Mouse (Mus musculus) hindbrain, embryonic 13.5 days (tissue): ENCODE data around the gene Gsg1l. TPM values are rescaled to one million over a fixed set of nuclear protein-coding genes. Genes with fewer than 3 reads are reported as not detected.
A peak's percentile ranks its signal among the peaks of the same experiment; 100 is the strongest.

Experiments
- ATAC-seq: fragments of 200-750 bp; cut with Nextera tagmentation; 2 replicates; pipeline ENCODE4 v1.8.0; 2017; ENCODE audit warnings: moderate TSS enrichment; ENCODE audit not compliant: low FRiP score
- H3K27ac ChIP-seq: fragments of 300-500 bp; sonication (generic); 2 replicates; pipeline ENCODE4 v1.5.1; 2015; ENCODE audit warnings: inconsistent platforms, mild to moderate bottlenecking, moderate library complexity
- H3K27me3 ChIP-seq: fragments of 300-500 bp; sonication (generic); 2 replicates; pipeline ENCODE4 v1.6.1; 2015; ENCODE audit warnings: mild to moderate bottlenecking, inconsistent platforms
- H3K36me3 ChIP-seq: fragments of 300-500 bp; sonication (generic); 2 replicates; pipeline ENCODE4 v1.6.1; 2015; ENCODE audit warnings: mild to moderate bottlenecking, inconsistent platforms
- H3K4me1 ChIP-seq: fragments of 300-500 bp; sonication (generic); replicated peaks from 2 replicates; pipeline ENCODE4 v1.6.1; 2015; ENCODE audit warnings: inconsistent platforms
- H3K4me2 ChIP-seq: fragments of 300-500 bp; sonication (generic); 2 replicates; pipeline ENCODE4 v1.6.1; 2015; ENCODE audit warnings: inconsistent platforms, mild to moderate bottlenecking, moderate library complexity
- H3K4me3 ChIP-seq: fragments of 300-500 bp; sonication (generic); 2 replicates; pipeline ENCODE4 v1.5.1; 2015; ENCODE audit warnings: mild to moderate bottlenecking, inconsistent platforms
- H3K9ac ChIP-seq: fragments of 300-500 bp; sonication (generic); 2 replicates; pipeline ENCODE4 v1.6.1; 2015; ENCODE audit warnings: mild to moderate bottlenecking, inconsistent platforms
- H3K9me3 ChIP-seq: fragments of 300-500 bp; sonication (generic); 2 replicates; pipeline ENCODE4 v1.6.1; 2016; ENCODE audit warnings: inconsistent platforms
- WGBS: fragments of 180-500 bp; shearing (Covaris S2); methylation state at CpG from one replicate; pipeline ENCODE4 v1.1.7; 2015; 5-methylcytosine and 5-hydroxymethylcytosine counted together
- polyA plus RNA-seq: library from polyadenylated mRNA; unstranded; fragments of >200 nt; fragmentation: Nextera tagmentation; extraction: Ambion mirVana; gene quantifications from 2 replicates; pipeline ENCODE4 v1.2.1, GENCODE M21; 2015

The Gsg1l gene
- polyA plus RNA-seq, 1 experiment from 2014 or later, result 8.8 TPM

DNA sequence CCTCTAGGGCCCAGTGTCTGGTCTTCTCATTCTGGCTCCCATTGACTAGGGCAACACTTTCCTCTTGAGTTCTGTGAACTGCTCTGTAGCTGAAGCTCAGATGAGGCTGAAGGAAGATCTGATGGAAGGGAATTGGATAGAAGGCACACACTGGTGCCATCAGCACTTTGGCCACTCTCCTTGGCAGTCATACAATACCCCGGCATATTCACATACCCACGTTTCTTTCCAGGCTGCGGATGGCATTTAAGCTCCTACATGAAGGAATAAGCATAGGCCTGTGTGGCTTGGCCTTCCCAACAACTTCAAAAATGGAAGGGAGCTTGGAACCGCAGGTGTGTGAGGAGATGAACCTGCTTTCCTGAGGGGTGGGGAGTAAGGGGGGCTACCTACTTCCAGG is 138.7 kb downstream of the Gsg1l start:
- Histone ChIP-seq H3K27ac (no peak overlapping the region), H3K4me2 (no peak overlapping the region), H3K9ac (no peak overlapping the region), H3K4me1 (peaks cover 11% of the 10 kb centered on the region; the same call in 1 of the 2 replicates), H3K27me3 (no peaks in the 10 kb centered on the region), H3K36me3 (no peaks in the 10 kb centered on the region), H3K9me3 (no peaks in the 10 kb centered on the region), H3K4me3 (no peak overlapping the region)
- ATAC-seq, result no peak
- WGBS, result 94% methylated on average over 4 of the region's 4 CpGs

DNA sequence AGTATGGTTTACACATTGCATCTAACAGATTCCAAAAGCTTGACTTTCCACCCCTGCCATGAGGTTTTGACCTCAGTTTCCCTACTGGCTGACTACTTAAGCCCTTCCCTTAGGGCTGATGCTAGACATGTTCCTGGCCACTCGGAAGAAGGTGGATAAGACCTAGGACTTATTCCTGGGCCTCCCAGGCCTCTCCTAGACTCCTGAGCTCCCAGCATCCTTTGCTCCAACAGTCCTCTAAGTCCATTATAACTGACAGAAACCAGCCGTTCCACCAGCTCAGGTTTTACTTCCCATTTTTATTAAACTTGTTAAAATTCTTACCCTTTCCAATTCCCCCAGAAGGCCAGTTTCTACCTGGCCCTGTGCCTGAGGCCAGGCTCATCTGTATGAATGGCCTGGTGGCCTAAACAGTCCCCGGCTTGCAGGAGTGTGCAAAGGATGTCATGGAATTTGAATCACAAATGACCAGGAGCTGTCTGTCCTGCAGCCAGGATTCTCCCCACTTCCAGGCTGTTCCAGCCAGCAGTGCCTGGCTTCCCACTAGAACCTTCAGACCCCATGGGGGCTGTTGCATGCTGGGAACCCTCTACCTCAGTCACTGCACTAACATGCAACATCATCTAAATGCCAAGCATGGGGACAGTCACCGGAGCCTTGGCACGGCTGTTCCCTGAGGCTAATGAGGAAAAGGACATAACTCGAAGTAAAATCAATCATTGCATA is 139.7 kb downstream of the Gsg1l start:
- no peak overlapping the region for H3K4me3 ChIP-seq
- H3K9me3 ChIP-seq, result no peaks in the 10 kb centered on the region
- no peak for ATAC-seq
- peaks cover 11% of the 10 kb centered on the region; the same call in 1 of the 2 replicates for H3K4me1 ChIP-seq
- H3K4me2 ChIP-seq, result no peak overlapping the region
- no peaks in the 10 kb centered on the region for H3K36me3 ChIP-seq
- H3K27ac ChIP-seq, result no peak overlapping the region
- no peak overlapping the region for H3K9ac ChIP-seq
- no peaks in the 10 kb centered on the region for H3K27me3 ChIP-seq
- WGBS, result 71% methylated on average over 6 of the region's 6 CpGs

DNA sequence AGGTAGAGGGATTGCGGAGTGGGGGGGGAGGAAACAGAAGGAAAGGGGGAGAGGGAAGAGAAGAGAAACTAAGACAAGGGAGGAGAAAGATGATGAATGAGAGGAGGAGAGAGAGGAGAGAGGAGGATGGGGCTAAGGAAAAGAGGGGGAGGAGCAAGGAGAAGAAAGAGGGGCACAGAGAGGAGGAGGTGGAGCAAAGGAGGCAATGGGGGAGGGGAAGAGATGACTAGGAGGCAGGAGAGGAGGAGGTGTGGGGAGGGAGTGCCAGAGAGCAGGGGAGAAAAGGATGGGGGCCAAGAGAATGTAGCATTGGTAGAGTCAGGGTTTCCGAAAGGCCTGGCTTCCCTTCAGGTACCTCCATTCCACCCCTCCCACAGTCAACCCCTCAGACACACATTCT is 147.9 kb downstream of the Gsg1l start:
- H3K27me3 ChIP-seq, result 0 out of 2 replicates have a peak, but pooled peaks cover 3% of the 10 kb centered on the region
- H3K9me3 ChIP-seq, result no peaks in the 10 kb centered on the region
- 42% methylated on average over 2 of the region's 2 CpGs for WGBS
- no peaks in the 10 kb centered on the region for H3K36me3 ChIP-seq
- no peak overlapping the region for H3K9ac ChIP-seq
- no peak overlapping the region for H3K4me2 ChIP-seq
- no peak overlapping the region for H3K4me3 ChIP-seq
- ATAC-seq, result no peak
- H3K27ac ChIP-seq, result peak overlapping the region; percentile 41
- H3K4me1 ChIP-seq, result peaks cover 43% of the 10 kb centered on the region

DNA sequence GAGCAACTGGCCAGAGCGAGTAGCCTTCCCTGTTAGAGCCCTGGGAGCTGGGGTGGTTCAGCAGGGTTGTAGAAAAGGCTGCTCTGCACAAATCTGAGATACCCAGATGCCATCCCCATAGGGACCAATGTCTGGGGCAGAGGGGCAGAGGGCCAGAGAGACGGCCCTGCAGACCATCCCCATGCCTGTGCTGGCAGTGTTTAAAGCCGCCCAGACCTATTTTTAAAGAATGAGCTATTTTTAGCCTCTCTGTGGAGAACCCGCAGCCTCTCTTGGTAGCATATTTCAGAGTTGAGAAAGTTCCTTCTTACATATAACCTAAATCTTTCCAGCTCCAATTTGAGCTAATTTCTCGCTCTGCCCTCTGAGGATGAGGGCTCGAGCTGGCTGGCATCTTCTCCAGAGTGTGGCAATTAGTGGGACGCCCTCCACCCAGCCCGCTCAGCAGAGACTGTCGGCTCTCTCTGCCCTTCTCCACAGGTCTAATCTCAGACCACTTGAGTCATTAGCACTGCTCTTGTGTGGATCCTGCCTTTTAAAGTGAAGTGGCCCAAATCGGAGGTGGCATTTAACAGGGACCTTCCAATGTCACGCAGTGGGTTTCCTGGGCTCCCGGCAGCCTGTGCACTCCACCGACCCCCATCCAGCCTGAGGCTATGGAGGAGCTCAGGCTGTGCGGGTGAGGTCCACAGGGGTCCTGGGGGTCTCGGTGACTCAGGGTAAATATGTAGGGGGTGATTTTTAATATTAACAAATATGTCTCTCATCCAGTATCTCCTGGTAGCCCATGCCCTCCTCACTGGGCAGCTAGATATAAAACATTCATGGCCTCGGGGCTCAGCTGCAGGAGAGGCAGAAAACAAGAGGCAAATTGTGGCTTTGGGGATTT is 148.6 kb downstream of the Gsg1l start:
- H3K36me3 ChIP-seq, result no peaks in the 10 kb centered on the region
- ATAC-seq, result no peak
- peaks cover 43% of the 10 kb centered on the region for H3K4me1 ChIP-seq
- H3K27me3 ChIP-seq, result 0 out of 2 replicates have a peak, but pooled peaks cover 3% of the 10 kb centered on the region
- no peak overlapping the region for H3K4me2 ChIP-seq
- no peaks in the 10 kb centered on the region for H3K9me3 ChIP-seq
- WGBS, result 29% methylated on average over 16 of the region's 16 CpGs
- H3K27ac ChIP-seq, result peak overlapping the region; percentile 58
- H3K4me3 ChIP-seq, result no peak overlapping the region
- H3K9ac ChIP-seq, result no peak overlapping the region

DNA sequence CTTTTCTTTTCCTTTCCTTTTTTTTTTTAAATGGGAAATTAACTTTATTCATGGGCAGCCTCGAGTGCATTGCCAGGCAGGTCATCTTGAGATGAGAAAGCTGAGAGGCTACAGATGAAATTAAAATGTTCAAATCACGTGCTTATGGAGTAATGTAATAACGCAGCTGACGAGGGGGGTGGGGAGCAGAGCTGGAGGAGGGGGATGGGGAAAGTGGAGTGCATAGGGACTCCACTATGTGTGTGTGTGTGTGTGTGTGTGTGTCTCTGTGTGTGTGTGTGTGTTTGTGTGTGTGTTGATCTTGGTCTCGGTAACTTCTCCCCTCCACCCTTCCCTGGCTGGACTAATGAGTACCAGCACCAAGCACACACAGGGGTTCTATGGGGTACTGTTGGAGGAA is 150.6 kb downstream of the Gsg1l start:
- no peaks in the 10 kb centered on the region for H3K36me3 ChIP-seq
- 0 out of 2 replicates have a peak, but pooled peaks cover 3% of the 10 kb centered on the region for H3K27me3 ChIP-seq
- no peak overlapping the region for H3K9ac ChIP-seq
- H3K4me2 ChIP-seq, result no peak overlapping the region
- 57% methylated on average over 5 of the region's 5 CpGs for whole genome bisulfite sequencing
- no peaks in the 10 kb centered on the region for H3K9me3 ChIP-seq
- peak overlapping the region; percentile 64 for H3K27ac ChIP-seq
- H3K4me1 ChIP-seq, result peaks cover 43% of the 10 kb centered on the region
- H3K4me3 ChIP-seq, result no peak overlapping the region
- peak; percentile 63 for ATAC-seq

DNA sequence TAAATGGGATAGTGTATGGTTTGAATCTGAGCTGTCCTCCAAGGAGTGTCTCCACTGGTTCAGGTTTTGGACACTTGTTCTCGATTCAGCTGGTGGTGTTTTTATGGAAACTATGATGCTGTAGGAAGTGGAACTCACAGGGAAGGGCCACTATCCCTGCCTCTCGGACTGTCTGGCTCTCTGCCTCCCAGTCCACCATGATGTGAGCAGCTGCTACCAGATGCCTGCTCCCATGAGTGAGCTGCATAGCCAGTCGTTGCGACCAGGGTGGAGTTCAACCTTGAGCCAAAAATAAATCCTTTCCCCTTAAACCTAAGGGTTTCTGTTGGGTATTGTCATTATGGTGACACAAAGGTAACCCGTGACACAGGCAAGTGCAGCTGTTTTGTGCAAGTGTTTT is 158.2 kb downstream of the Gsg1l start:
- ATAC-seq, result no peak
- no peaks in the 10 kb centered on the region for H3K4me1 ChIP-seq
- no peak overlapping the region for H3K4me2 ChIP-seq
- no peak overlapping the region for H3K27ac ChIP-seq
- H3K4me3 ChIP-seq, result no peak overlapping the region
- WGBS, result 87% methylated on average over 5 of the region's 5 CpGs
- H3K9ac ChIP-seq, result no peak overlapping the region
- H3K36me3 ChIP-seq, result no peaks in the 10 kb centered on the region
- H3K27me3 ChIP-seq, result no peaks in the 10 kb centered on the region
- no peaks in the 10 kb centered on the region for H3K9me3 ChIP-seq

DNA sequence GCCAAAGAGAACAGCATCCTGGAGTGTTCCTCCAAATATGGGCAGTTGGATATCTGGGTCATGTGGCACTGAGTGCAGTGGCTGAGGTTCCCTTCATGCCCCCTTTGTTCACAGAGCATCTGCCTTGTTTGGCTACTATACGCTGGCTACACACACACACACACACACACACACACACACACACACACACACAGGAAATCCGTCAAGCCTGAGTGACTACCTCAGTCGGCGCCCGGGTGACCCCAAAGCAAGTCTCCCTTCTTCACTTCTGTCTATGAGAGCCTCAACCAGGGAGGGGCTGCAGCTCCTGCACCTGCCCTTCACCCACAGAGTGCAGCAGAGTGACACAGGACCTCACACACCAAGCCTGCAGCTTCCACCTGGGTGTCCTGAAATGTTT is 161.4 kb downstream of the Gsg1l start:
- H3K27ac ChIP-seq, result no peak overlapping the region
- no peak overlapping the region for H3K4me3 ChIP-seq
- H3K36me3 ChIP-seq, result no peaks in the 10 kb centered on the region
- WGBS, result 76% methylated on average over 5 of the region's 5 CpGs
- no peaks in the 10 kb centered on the region for H3K27me3 ChIP-seq
- H3K4me2 ChIP-seq, result no peak overlapping the region
- no peaks in the 10 kb centered on the region for H3K9me3 ChIP-seq
- no peak overlapping the region for H3K9ac ChIP-seq
- no peaks in the 10 kb centered on the region for H3K4me1 ChIP-seq
- no peak for ATAC-seq

DNA sequence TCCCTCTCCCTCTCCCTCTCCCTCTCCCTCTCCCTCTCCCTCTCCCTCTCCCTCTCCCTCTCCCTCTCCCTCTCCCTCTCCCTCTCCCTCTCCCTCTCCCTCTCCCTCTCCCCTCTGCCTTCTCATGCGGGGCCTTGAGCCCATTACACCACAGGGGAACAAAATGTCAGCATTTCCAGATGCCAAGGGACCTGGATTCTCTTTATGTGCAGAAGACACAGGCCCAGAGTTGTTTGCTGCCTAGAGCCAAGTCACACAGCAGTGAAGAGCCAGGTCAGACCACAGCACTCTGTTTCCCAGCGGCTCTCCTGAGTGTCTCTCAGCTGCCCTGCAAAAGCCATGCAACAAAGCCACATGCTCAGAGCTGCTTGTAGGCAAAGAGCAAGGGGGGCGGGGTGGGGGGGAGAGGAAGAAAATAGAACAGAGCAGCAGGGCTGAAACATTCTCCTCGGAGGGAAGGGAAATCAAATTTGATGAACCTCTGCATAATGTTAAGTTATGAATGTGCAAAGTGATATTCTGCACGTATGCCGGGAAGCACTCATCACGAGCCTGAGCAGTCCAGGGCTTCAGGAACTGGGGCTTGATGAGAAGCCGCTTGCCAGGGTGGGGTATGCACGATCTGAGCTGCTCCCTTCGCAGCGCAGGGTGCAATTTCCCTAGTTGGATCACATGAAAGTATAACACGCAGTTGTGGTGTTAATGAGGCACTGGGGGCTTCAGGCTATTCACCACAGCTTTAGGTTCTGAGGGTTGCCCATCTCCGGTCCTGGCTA is 181.6 kb downstream of the Gsg1l start:
- H3K9ac ChIP-seq, result no peak overlapping the region
- peaks cover 8% of the 10 kb centered on the region for H3K4me1 ChIP-seq
- H3K27me3 ChIP-seq, result no peaks in the 10 kb centered on the region
- WGBS, result 63% methylated on average over 13 of the region's 13 CpGs
- no peak overlapping the region for H3K4me3 ChIP-seq
- H3K9me3 ChIP-seq, result no peaks in the 10 kb centered on the region
- peak overlapping the region; percentile 55; the same call in 1 of the 2 replicates for H3K27ac ChIP-seq
- no peak for ATAC-seq
- no peaks in the 10 kb centered on the region for H3K36me3 ChIP-seq
- H3K4me2 ChIP-seq, result no peak overlapping the region

DNA sequence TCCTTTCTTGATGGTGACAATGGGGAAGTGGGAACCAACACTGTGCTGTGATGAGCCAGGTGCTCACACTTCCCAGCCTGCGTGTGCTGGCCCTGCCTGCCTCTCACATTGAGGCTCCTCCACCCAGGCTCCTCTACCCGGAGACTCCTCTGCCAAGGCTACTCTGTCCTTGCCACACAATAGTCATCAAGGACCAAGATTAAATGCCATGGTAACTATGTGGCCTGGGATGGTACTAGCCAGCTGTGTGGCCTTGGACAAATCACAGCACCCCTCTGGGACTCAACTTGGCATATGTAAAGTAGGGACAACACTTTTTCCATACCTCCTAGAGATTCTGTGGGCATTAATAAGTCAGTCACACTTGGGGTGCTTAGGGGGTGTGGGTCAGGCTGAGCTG is 182.3 kb downstream of the Gsg1l start:
- no peaks in the 10 kb centered on the region for H3K27me3 ChIP-seq
- no peak overlapping the region for H3K4me3 ChIP-seq
- peaks cover 8% of the 10 kb centered on the region for H3K4me1 ChIP-seq
- no peaks in the 10 kb centered on the region for H3K36me3 ChIP-seq
- 0 out of 2 replicates have a peak overlapping the region, but pooled peaks have one; percentile 8 for H3K27ac ChIP-seq
- no peaks in the 10 kb centered on the region for H3K9me3 ChIP-seq
- no peak overlapping the region for H3K9ac ChIP-seq
- H3K4me2 ChIP-seq, result no peak overlapping the region
- ATAC-seq, result no peak
- 70% methylated on average over 2 of the region's 2 CpGs for WGBS

DNA sequence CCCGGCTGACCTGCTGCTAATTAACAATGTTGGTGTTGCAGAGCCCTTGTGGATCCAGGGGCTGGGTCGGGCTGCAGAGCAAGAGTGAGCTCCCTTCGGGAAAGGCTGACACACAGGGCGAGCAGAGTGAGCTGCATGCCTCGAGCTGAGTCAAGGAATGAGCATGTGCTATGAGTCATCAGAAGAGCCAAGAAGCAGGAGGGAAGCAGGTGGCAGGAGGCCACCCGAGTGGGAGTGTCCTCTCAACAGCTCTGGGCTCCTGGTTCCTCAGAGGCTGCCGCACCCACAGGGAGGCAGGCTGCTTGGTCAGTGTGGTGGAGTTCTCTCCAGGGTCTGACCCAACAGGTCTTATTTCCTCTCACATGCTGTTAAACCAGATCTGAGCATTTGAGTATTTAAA is 183.2 kb downstream of the Gsg1l start:
- Histone ChIP-seq H3K4me3 (no peak overlapping the region), H3K9me3 (no peaks in the 10 kb centered on the region), H3K4me1 (peaks cover 8% of the 10 kb centered on the region), H3K4me2 (no peak overlapping the region), H3K27me3 (no peaks in the 10 kb centered on the region), H3K36me3 (no peaks in the 10 kb centered on the region), H3K27ac (no peak overlapping the region), H3K9ac (no peak overlapping the region)
- no peak for ATAC-seq
- WGBS, result 56% methylated on average over 7 of the region's 7 CpGs

DNA sequence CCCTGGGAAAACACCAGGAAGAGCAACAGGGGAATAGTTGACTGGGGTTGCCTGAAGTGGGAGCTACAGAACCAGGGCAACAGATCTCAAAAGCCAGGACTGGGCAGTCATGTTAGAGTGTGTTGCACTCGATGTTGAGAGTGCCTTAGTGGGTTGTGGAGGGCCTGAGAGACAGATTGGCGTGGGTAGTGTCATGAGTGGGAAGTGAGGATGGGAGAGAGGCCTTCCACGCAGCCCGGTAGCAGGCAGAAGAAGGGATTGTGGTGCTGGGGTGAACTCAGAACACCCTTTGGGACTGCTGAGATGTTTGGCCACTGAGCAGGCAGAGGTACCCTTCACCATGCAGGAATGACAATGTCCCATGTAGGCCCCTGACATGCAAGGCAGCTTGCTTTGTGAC is 185.2 kb downstream of the Gsg1l start:
- WGBS, result 82% methylated on average over 4 of the region's 4 CpGs

DNA sequence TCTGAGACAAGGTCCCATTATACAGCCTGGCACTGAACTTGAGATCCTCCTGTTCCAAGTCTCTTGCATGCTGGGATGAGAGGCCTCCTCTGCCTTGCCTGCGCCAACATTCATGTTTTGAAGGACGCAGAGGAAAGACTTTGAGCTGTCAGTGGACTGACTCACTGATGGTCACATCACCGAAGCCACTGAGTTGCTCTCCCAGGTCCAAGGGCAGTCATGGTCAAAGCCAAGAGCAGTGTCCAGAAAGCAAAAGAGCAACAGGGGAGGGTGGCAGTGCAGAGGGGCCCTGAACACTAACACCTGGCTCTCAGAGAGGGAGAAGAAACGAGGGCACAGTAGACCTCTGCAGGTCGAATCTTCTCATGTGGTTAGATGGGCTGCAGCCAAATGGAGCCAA is 188.6 kb downstream of the Gsg1l start:
- Histone ChIP-seq H3K9ac (no peak overlapping the region), H3K9me3 (no peaks in the 10 kb centered on the region), H3K4me1 (peaks cover 1% of the 10 kb centered on the region; the same call in 1 of the 2 replicates), H3K27ac (no peak overlapping the region), H3K27me3 (no peaks in the 10 kb centered on the region), H3K36me3 (no peaks in the 10 kb centered on the region), H3K4me3 (no peak overlapping the region), H3K4me2 (no peak overlapping the region)
- ATAC-seq, result no peak
- WGBS, result 89% methylated on average over 5 of the region's 5 CpGs

More for the DNA sequence above, 185.2 kb downstream of the Gsg1l start:
- H3K27ac ChIP-seq, result no peak overlapping the region
- H3K4me2 ChIP-seq, result no peak overlapping the region
- H3K9ac ChIP-seq, result no peak overlapping the region
- H3K9me3 ChIP-seq, result no peaks in the 10 kb centered on the region
- H3K4me3 ChIP-seq, result no peak overlapping the region
- ATAC-seq, result no peak
- H3K4me1 ChIP-seq, result peaks cover 8% of the 10 kb centered on the region
- H3K36me3 ChIP-seq, result no peaks in the 10 kb centered on the region
- H3K27me3 ChIP-seq, result no peaks in the 10 kb centered on the region
